Mouse (Mus musculus) right cerebral cortex, adult 2 months (tissue): ENCODE data around the gene Nup98.
A peak's percentile ranks its signal among the peaks of the same experiment; 100 is the strongest.

Experiments
- DNase-seq, 2 experiments: peaks; one replicate each; pipeline ENCODE4 v3.0.0; 2021 to 2022; ENCODE audit warnings: low spot score in 2 of 2

Nup98 gene

DNA sequence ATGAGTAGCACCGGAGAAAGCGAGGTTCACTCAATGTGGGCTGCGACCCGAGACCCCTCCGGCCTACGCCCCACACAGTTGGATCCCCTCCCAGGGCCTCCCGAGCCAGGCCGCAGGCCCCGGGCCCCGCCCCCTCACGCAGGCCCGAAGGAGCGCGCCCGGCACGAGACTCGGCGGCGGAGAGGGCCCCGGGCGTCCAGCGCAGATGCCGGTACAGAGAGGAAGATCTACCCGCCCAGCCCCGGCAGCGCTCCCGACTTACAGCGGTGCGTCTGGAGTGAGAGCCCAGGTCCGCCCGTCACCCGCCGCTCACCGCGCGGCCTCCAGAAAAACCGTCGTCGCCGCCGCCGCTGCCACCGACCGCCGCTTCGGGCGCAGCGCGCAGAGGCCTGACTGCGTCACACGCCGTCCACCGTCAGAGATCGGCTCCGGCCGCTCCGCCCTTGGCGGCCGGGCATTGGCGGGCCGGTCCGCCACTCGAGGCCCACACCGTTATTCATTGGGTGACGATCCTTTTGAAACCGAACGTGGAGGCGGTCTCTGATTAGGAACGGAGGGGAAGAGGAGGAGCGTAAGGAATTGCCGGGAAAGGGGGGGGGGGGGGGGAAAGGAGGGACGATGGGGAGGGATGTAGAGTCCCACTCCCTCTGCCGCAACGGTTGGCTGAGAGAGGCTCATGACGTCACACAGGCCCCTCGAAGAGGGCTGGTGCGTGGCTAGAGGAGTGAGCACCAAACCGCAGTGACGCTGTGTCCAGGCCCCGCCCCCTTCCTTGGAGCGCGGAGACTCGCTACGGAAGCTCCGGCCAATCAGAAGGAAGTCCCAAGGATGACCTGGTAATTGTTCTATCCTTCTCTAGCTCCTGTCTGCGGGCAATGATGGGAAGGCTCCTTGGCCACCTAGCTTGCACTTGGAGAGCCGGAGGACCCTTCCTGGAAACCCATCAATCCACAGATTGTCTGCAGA, at the start of gene Nup98, which contains the start of gene Pgap2:
TSS of gene Nup98 (minus strand) at position 421 of the 966 bp plus-strand sequence.
TSS of gene Pgap2 (plus strand) at position 453 of the 966 bp plus-strand sequence.
- peak; percentile 99 for DNase-seq

DNA sequence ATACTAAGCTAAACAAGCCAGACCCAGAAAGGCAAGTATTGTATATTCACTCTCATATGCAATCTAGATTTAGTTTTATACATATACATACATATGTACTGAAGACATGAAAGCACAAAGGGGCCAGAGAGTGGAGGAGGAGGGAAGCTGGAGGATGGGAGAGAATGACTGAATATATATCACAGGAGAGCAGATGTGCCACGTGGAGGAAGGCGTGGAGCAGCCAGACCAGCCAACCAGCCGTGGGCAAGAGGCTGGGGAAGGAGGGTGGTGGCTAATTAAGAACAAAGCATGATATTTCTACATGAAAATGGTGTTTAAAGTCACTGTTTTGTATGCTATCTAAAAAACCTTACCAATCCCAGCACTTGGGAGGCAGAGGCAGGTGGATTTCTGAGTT, 48.8 kb upstream of the Nup98 start:
- no peak for DNase-seq

GRCm38 (mm10) chr7:102258189-102258588, 48.2 kb upstream of the Nup98 start:
- DNase-seq = peak; percentile 85 to 89

DNA sequence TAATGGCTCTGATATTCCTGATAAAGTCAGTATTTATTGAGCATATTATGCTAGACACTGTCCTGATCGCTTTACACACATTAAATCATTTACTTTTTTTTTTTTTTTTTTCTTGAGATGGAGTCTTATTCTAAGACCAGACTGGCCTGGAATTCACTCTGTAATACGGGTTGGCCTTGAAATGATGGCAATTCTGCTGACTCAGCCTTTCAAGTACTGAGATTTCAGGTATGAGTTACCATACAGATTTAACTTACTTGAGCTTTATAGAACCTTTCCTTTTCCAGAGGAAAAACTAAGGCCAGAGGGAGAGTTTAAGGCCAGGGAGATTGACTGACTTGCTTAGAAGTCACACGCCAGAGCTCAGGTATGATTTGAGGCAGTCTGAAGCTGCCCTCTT, 46.7 kb upstream of the Nup98 start:
- DNase-seq = no peak

DNA sequence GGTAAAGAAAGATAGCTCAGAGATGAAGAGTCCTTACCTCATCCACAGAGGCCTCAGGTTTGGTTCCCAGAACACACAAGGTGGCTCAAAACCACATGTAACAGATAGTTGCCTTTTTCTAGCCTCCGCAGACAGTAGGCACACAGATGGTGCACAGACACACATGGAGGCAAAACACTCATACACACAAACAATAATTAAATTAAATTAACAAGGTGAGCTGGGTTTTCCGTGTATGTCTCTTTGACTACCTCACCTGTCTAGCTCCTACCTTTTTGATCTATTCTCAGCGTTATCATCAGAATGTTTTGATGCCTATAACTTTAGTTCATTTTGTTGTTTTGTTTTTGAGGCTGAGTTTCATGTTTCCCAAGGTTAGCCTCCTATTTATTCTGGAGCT, 46.0 kb upstream of the Nup98 start, which contains the start of gene Rhog:
TSS of gene Rhog (minus strand) at position 101 of the 400 bp plus-strand sequence.
- no peak for DNase-seq

- DNase-seq = no peak
Observed at GRCm38 (mm10) chr7:102253631-102254030, 43.7 kb upstream of the Nup98 start.

DNA sequence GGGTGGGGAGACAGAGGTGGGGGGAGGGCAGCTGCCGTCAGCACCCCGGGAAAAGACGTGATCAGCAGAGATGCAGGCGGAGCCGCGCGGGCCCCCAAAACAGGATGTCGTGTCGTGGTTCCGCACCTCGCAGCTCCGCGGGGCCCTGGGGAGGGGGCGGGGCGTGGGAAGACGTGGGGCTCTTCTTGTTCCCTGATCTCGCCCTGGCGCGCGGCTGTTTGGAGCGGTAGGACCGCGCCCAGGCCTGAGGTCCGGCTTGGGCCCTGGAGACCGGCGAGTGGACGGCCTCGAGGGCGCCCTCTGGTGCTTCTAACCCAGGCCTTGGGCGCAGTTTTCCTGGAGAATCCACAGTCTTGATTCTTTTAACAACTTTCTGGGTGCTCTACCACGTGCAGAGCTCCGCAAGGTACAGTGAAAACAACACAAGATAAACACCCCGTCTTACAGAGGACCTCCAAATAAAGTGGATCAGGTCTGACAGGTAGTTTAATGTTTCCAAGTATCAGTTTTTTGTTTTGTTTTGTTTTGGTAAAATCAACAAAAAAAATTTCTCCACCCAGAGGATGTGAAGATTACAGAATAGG, 40.7 kb upstream of the Nup98 start:
- peak; percentile 87 to 92 for DNase-seq

- peak in 1 of 2 experiments; percentile 36 for DNase-seq
Observed at GRCm38 (mm10) chr7:102249896-102250630, 40.1 kb upstream of the Nup98 start.

DNA sequence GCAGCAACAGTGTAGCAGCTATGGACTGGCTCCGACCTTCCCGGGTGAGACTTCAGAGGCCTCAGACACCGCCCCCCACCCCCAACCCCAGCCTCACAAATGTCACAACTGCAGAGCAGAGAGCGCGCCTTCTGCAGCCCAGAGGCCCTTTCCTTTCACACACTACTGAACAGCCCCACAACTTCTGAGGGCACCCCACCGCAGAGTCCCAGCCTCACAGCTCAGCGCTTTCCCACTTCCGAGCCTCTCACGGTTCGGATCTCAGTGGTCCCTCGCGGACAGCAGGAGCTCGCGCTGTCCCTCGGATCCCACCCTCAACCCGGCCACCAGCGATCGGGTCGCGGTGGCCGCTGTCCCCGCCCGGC, 39.5 kb upstream of the Nup98 start:
- peak in 1 of 2 experiments; percentile 31 for DNase-seq

DNA sequence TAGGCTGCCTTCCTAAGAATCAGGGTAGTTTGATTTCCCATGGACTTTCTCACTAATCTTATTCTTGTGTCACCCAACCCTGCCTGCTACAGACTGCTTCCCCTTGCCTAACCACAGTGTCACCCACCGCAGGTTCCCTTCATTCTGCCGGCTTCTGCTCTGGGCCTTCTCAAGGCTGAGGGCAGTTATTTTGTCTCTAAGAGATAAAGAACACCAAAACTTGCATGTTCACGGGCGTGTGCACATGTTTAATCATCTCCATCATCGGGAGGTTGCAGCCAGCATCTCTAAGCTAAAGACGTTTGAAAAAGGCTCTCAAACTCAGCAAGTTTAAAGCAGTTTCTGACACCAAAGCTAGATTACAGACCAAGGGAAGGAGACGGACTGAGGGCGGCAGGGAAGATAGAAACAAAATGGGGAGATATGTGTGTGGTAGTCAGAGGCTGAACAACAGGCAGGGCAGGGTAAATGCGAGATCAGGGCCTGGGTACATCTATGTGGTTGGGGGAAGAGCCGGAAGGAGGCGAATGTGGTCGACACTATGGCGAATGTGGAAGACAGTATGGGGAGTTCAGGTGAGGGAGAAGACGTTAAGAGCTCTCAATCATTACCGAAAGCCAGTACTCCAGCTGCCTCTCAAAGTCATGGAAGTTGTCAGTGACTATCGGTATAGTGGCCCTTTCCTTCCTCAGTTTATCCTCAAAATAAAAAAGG, 38.9 kb upstream of the Nup98 start:
- DNase-seq = no peak

GRCm38 (mm10) chr7:102246956-102247797, 37.2 kb upstream of the Nup98 start:
- DNase-seq = no peak

- DNase-seq = no peak
Observed at GRCm38 (mm10) chr7:102246265-102246664, 36.3 kb upstream of the Nup98 start.

DNA sequence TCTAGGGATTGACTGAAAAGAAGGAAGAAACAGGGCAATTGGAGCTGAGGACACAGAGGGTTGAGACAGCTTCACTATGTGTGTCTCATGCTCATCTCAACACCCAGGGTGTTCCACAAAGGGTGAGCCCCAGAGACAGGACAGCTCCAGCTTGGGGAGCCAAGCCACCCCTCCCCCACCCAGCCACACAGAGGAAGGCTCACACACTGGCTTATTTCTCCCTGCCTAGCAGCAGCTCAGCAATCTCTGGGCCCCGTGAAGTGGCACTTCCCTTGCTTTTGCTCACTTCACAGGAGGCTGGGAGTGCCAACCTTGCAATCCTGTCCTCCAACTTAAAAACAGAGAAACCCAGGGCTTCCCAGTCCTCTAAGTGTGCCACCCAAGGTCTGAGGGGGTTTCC, 35.8 kb upstream of the Nup98 start:
- no peak for DNase-seq

GRCm38 (mm10) chr7:102244782-102245535, 35.0 kb upstream of the Nup98 start:
- DNase-seq = no peak

DNA sequence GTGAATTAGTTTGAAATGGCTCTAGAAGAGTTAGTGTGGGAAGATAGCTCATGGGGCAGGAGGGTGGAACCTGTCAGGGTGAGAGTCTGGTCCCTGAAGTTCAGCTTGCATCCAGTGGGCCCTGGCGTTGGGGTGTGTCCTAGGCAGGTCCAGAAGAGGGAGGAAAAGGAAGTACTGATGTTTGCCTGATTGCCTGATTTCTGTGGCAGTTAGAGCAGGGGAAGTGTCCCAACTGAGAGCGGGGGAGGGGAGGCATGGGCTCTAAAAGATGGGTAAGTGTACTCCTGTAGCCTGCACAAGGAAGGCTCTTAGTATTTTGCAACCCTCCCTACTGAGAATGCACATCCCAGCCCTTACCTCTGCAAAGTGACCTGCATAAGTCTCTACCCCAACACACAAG, 33.9 kb upstream of the Nup98 start:
- DNase-seq = no peak

DNA sequence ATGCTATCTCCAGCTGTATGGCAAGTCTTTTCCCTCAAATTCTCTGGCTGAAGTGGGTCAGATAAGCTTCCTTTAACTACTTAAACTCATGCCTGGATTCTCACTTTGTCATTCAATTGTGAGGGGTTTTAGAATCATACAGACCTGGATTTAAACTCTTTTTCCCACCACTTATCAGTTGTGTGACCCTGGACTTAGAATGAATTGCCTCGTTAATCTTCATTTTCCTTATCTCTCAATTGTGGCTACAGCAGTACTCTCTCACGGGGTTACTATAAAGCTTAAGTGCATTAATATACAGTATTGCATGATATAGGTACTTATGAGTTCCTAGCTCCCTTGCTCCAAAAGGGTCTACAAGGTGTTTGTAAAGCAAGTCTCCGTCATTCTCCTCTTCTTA, 32.9 kb upstream of the Nup98 start:
- DNase-seq = no peak

GRCm38 (mm10) chr7:102242371-102242770, 32.4 kb upstream of the Nup98 start:
- DNase-seq = no peak

GRCm38 (mm10) chr7:102239591-102239990, 29.6 kb upstream of the Nup98 start:
- no peak for DNase-seq

DNA sequence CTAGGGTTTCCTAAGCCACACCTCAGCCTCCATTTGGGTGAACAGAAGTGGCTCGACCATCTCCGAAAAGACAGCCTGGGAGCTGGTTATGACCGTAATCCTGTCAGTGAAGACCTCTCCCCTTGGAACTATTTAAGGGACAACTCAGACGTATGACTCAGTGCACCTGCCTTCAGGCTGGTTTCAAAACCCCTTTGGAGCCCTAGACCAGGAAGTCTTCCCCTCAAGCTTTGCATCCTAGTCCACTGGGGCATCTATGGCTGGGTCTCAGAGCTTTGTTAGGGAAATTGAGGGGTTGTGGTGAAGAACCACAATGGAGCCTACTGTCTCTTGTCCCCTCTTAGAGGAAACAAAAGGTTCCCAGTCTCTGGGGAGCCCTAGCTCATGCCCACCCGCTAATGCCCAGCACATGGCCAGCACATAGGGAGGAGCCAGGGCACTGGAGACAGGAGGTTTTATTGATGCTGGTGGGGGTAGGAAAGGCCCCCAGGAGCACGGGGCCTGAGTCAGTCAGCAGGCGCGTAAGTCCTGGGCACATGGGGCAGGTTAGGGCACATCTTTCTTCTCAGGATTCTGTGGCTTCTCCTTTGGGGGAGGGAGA, 28.8 kb upstream of the Nup98 start:
- DNase-seq = no peak
